Mouse (Mus musculus): ENCODE results near the gene Tbc1d17.
"Not testable (repeated sequence)": the region's sequence is repeated elsewhere in the genome, so short reads cannot be mapped to it uniquely, and the experiment has no call there.

Tbc1d17 gene

GRCm38 (mm10) chr7:44848561-44849415 is at the start of gene Tbc1d17, which contains the start of gene Akt1s1:
Gene Tbc1d17, minus strand, starts transcription at chr7:44849079.
Gene Akt1s1, plus strand, starts transcription at chr7:44848991.
- peak; percentile 97 for DNase-seq

- DNase-seq, result peak; percentile 17
Measured at GRCm38 (mm10) chr7:44898607-44899006, 49.7 kb upstream of the Tbc1d17 start.

- no peak for DNase-seq
Measured at GRCm38 (mm10) chr7:44896499-44896898, 47.6 kb upstream of the Tbc1d17 start.

GRCm38 (mm10) chr7:44895593-44896434 is 46.9 kb upstream of the Tbc1d17 start, which contains the start of gene Fuz:
Gene Fuz, plus strand, starts transcription at chr7:44896079.
- DNase-seq, result peak; percentile 95

GRCm38 (mm10) chr7:44895206-44895592 is 46.3 kb upstream of the Tbc1d17 start:
- no peak for DNase-seq

GRCm38 (mm10) chr7:44894175-44894574 is 45.3 kb upstream of the Tbc1d17 start:
- no peak for DNase-seq

- DNase-seq, result peak; percentile 35
Measured at GRCm38 (mm10) chr7:44893197-44893596, 44.3 kb upstream of the Tbc1d17 start.

- DNase-seq, result peak; percentile 97
Measured at GRCm38 (mm10) chr7:44892276-44892921, 43.5 kb upstream of the Tbc1d17 start, which contains the start of gene Med25. Gene Med25, minus strand, starts transcription at chr7:44892712.

GRCm38 (mm10) chr7:44891611-44892010 is 42.7 kb upstream of the Tbc1d17 start:
- DNase-seq, result no peak

GRCm38 (mm10) chr7:44890737-44891136 is 41.9 kb upstream of the Tbc1d17 start:
- DNase-seq, result no peak

GRCm38 (mm10) chr7:44890180-44890579 is 41.3 kb upstream of the Tbc1d17 start:
- DNase-seq, result no peak

GRCm38 (mm10) chr7:44888256-44889105 is 39.6 kb upstream of the Tbc1d17 start:
- DNase-seq, result no peak

- DNase-seq, result no peak
Measured at GRCm38 (mm10) chr7:44886964-44887363, 38.1 kb upstream of the Tbc1d17 start.

- no peak for DNase-seq
Measured at GRCm38 (mm10) chr7:44884637-44885036, 35.8 kb upstream of the Tbc1d17 start.

- no peak for DNase-seq
Measured at GRCm38 (mm10) chr7:44883036-44883435, 34.2 kb upstream of the Tbc1d17 start.

GRCm38 (mm10) chr7:44877833-44878232 is 29.0 kb upstream of the Tbc1d17 start:
- DNase-seq, result no peak

GRCm38 (mm10) chr7:44871774-44872173 is 22.9 kb upstream of the Tbc1d17 start:
- not testable (repeated sequence) for DNase-seq

- DNase-seq, result no peak
Measured at GRCm38 (mm10) chr7:44871181-44871580, 22.3 kb upstream of the Tbc1d17 start.

GRCm38 (mm10) chr7:44870614-44871013 is 21.7 kb upstream of the Tbc1d17 start:
- DNase-seq, result no peak

- DNase-seq, result peak; percentile 95
Measured at GRCm38 (mm10) chr7:44869697-44870528, 21.0 kb upstream of the Tbc1d17 start, which contains the start of gene Ptov1. Gene Ptov1, minus strand, starts transcription at chr7:44869788.
